Mouse (Mus musculus) mouse embryonic stem cell (cell line): ENCODE results near the gene Aifm1.

Experiments used
- in situ Hi-C, 2 experiments: fragments of 300-500 bp; cut with MboI; formaldehyde crosslinking; loops; 1 replicate in 1 of 2; 3 replicates in 1 of 2; pipeline ENCODE4 v1.14.3; 2019 to 2020; ENCODE audit warnings: low sequenced_read_pairs in 2 of 2, low pct_unique_long_range_greater_than_20kb in 1 of 2, mixed read lengths in 1 of 2; ENCODE audit not compliant: unreplicated experiment in 1 of 2

Gene Aifm1

DNA sequence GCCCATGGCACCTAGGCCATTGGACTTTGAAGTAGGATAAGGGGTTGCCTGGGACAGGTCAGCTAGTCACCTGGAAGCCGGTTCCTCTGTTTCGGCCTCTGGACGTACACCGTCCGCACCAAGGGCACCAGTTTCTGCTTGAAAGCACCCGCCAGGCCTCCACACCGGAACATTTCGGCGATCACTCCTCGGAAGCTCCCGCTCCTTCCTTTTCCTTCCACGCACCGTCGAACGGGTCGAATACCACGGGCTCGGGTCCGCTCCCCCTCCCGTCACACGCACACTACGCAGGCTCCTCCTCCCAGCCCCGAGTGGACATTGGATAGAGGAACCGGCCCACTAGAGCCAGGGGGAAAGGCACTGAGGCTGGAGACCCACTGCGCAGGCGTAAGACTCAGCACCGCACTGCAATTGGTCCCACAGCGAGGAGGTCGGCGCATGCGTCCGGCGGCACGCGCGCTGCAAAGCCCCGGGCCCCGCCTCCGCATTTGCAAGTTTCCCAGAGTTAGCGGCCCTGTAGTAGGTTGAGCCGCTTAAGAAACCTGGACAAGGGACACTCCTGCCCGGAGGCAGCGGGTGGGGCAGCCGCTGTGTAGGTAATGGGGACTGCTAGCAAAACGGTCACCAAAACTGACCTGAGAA is at the start of gene Aifm1:
Gene Aifm1 (minus strand): TSS at position 398 of the 642 bp plus-strand sequence.
- in situ Hi-C loops: no loop called here

DNA sequence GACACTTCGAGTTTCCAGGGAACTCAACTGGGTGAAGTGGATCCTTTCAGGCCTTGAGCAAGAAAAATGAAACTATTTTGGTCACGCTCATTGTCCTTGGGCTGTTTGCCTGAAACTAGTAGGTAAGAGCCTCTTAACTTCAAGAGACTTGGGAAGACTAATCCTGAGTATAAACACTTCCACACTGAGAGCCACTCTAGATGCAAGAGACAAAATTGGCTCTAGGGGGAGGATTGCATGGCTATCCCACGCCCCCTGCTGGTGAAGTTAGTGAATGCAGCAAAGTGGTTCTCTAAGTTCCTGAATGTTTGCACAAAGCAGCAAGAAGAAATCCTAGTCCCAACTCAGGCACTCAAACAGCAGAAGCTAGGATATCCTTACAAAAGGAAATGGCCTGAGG is 18.8 kb upstream of the Aifm1 start:
- in situ Hi-C loops: no loop called here

GRCm38 (mm10) chrX:48526435-48526834 is 13.1 kb upstream of the Aifm1 start:
- in situ Hi-C loops: no loop called here

DNA sequence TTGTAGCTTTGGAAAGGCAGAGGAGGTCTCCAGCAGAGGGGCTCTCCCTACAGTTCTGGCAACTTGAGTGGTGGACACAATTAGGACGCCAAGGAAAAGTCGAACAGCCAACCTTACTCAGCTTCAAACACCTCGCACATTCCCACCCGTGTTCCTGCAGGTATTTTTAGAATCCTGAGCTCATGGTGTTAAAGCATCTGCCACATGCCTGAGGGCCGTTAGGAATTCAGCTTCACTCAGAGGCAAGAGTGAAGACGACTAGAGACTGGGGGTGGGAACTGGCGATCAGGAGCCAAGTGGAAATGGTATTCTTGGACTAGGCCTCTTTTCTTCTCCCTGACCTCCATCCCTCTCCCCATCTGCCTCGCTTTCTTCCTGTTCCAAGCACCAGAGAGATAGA is 12.5 kb upstream of the Aifm1 start:
- in situ Hi-C loops: no loop called here

- in situ Hi-C loops: no loop called here
Measured at GRCm38 (mm10) chrX:48525332-48525731, 12.0 kb upstream of the Aifm1 start.

GRCm38 (mm10) chrX:48523512-48523911 is 10.1 kb upstream of the Aifm1 start:
- in situ Hi-C loops: no loop called here

GRCm38 (mm10) chrX:48521651-48522050 is 8.3 kb upstream of the Aifm1 start:
- in situ Hi-C loops: no loop called here

- in situ Hi-C loops: no loop called here
Measured at GRCm38 (mm10) chrX:48519549-48520085, 6.3 kb upstream of the Aifm1 start.

DNA sequence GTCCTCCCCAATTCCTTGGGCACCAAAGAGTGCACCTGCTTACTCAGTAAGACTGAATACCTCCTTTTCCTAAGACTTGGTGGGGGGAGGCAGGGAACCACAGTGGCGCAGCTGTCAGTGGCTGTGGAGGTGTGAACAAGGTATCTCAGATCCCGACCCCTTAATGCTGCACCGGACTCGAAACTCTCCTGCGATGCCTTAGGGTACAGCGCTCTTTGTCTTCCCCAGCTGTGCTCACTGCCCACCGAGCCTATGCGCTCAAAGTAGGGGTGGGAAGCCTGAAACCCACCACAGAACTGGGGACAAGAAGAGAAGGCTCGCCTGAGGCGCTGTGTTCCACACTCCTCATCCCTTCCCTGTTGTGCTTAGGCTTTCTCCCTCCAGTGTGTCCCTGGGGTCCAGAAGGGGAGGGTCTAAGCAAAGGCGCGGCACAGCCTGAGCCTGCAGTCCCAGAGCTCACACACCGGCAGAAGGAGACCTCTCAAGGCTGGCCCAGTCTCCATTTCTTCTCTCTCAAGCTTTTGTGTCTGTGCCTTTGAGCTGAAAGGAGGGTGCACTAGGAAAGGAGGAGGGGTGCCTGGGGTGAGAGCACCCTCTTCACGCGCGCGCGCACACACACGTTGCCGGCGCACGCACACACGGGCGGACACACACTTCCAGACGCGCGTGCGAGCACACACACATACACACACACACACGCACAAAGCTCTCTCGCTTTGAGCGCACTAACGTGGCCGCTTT is 5.6 kb upstream of the Aifm1 start, which contains the start of gene Rab33a:
Gene Rab33a (plus strand): TSS at position 478 of the 741 bp plus-strand sequence.
- in situ Hi-C loops: no loop called here

DNA sequence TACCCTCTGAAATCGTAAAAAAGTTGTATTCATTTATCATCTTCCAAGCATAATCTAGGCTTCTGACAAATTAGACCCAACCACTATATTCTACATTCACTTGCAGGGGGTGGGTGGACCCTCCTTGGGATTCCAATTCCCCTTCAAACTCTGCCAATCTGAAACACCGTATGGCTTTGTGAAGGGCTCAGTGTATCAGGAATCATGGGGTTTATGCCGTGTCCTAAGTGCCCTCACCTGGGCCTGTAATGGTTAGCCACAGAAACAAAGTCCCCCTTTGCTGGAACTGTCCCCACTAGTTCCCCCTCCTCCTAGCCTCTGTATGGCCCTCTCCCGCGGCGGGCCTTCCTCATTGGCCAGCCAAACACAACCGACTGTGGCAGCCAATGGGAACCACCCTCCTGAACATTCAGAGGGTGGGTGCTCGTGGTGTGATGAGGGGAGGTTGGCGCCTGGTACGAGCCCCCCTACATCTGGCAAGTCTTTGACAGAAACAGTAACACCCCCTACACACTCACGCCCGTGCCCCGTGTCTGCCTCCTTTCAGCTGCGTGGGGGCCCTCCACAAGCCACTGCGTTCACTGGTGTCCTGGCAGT is 4.9 kb upstream of the Aifm1 start:
- in situ Hi-C loops: no loop called here

GRCm38 (mm10) chrX:48513824-48514223 is 461 bp upstream of the Aifm1 start:
- in situ Hi-C loops: no loop called here

GRCm38 (mm10) chrX:48493763-48494162 is 19.6 kb downstream of the Aifm1 start:
- in situ Hi-C loops: no loop called here

DNA sequence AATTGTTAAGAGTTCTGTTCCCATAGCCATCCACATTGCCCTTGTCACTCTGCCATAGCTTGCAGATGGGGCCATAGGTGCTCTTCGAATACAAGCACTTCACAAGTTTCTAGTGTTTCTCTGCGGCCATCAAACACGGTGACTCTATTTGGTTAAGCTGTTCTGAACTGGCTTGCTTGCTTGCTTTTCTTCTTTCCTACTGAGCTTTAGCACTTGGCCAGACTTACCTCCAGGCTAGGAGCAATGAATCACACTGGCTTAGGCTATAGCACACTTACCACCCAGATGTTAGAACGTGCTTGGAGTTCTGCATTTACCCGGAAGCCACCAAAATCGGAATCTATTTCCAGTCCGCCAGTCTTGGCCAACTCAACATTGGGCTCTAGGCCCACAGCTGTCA is 31.7 kb downstream of the Aifm1 start:
- in situ Hi-C loops: no loop called here

GRCm38 (mm10) chrX:48481095-48481494 is 32.3 kb downstream of the Aifm1 start:
- in situ Hi-C loops: no loop called here

DNA sequence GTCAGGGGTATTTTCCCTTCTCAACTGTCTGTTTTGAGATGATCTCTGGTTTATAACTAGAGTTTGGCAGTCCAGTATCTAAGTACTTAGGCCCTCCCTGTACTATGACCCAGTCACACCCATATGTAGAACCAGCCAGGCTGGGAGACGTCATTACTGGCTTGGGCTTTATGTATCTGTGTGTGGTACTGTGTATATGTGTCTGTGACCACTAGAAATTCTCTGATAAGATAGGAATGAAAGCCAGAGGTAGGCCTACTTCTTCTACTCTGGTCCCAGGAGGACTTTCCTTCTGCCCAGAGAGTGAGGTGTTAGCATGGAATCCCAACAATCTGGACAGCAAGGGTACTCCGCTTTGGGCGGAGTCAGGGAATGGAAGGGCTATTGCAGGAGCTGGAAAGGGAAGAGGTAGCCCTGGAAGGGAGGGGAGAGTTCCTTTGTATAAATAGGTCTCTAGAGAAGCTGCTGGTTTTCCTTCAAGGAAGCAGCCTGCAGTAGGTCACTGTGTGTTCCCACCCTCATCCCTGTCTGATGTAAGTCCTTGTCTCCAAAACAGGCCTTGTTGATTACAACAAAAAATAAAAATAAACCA is 45.9 kb downstream of the Aifm1 start:
- in situ Hi-C loops: loop anchor here in 1 of 2 experiments (5.0 kb wide), 1 partner anchor 45 kb away; no protein-coding TSS in a partner anchor

- in situ Hi-C loops: loop anchor here in 1 of 2 experiments (5.0 kb wide), 1 partner anchor 44 kb away; no protein-coding TSS in a partner anchor
Measured at GRCm38 (mm10) chrX:48466174-48466573, 47.2 kb downstream of the Aifm1 start.

- in situ Hi-C loops: no loop called here
Measured at GRCm38 (mm10) chrX:48464436-48464835, 48.9 kb downstream of the Aifm1 start.

DNA sequence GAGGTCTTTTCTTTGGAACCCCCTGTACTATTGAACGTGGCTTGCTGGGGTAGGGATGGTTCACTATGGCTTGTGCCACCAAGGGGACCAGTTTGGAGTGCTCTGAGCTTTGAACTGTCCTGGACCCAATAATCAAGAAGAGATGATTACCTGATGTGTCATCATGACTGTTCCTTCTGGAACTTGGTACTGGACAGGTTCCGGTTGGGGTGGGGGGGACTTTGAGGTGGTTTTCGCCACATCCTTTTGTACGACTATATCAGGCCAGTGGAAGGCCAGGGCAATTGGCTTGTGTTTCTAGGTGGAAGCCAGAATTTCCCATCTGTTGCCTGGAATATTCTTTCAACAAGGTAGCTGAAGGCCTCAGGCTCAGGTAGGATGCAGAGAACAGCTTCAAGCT is 49.7 kb downstream of the Aifm1 start:
- in situ Hi-C loops: no loop called here
